Mouse (Mus musculus): ENCODE results near the gene Plvap.

Gene Plvap

GRCm38 (mm10) chr8:71487691-71488445, 23.7 kb downstream of the Plvap start, which contains the start of gene Gtpbp3:
Gtpbp3 (plus strand) TSS chr8:71488103.
- peak in 1 of 2 experiments; percentile 74 for DNase-seq (ENCODE audit: low spot score in 2 of 2)

- no peak for DNase-seq (ENCODE audit: low spot score in 2 of 2)
These were observed 25.4 kb downstream of the Plvap start for GRCm38 (mm10) chr8:71486136-71486529.

DNA sequence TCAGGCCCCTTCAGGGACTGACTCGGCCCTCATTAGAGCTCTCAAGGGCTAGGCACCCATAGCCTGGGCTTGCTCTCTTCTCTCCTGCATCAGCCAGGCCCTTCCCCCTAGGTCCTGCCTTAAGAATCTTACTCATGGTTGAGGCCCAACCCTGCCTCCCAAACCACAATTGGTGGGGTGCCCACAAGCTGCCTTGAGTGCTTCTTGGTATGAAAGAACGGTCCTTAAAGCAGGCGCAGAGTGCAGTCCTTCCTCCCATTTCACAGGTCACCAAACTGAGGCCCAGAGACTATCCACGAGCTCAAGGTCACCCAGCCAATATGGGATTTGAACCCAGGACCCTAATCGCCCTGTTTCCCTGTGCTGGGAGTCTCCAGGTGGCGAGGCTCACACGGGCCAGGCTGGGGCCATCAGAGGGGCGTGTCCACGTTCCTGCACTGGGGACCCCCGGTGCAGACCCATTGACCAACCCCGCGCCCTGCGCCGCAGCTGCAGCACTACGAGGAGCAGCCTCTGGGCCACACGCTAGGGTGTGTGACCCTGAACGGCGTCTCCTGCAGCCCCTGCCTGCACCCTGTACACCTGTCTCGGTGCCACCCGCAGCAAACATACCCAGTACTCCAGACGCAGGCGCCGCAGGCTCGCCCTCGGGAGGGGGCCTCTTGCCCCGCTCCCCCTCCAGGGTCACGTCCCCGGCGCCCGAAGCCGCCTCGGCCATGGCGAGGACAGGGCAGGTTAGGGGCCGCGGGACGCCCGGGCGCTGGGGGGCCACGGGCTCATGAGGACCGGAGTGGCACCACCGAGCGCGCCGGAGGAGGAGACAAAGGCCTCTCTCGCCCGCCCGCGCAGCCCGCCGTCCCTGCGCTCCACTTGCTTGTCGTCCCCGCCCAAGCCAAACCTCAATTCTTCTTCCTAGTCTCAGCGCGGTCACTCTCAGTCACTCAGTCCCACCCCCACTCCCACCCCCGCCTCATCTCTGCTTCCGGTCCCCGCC, 26.1 kb downstream of the Plvap start, which contains the start of gene Ano8:
Gene Ano8 (minus strand): TSS at position 822 of the 994 bp plus-strand sequence.
- DNase-seq (ENCODE audit: low spot score in 2 of 2), result peak; percentile 76 to 85

DNA sequence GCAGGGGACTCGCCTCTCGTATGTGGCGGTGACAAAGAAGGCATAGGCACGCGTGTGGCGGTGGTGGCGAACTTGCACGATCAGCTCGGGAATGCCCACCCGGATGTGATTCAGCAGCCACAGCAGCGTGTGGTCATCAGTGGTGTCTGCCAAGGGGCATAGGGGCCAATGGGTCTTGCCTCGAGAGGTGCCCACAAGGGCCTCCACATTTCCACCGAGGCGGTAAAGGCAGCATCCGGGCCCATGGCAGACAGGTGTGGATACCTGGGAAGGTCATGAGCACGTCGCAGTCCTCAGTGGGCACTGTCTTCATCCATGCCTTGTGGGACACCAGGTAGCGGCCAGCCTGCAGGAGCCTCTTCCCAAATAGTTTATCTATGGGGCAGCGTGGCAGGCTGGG, 26.8 kb downstream of the Plvap start:
- no peak for DNase-seq (ENCODE audit: low spot score in 2 of 2)

DNA sequence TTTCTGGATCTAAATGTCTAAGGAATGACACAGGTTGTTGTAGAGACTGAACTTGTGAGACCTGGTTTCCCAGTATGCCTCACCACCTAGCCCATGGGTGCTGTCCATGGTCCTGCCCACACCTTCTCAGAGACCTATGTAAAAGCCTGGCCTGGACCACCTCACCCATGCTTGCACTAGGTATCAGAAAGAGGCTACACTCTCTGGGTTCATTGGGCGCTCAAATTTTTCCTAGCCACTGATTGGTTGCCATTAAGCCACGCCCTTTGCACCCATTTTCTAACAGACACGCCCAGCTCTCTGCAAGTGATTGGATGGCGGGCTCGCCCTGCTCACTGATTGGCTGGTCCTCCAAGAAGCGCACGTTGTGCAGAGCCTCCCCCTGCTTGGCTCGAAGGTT, 27.6 kb downstream of the Plvap start:
- no peak for DNase-seq (ENCODE audit: low spot score in 2 of 2)

- no peak for DNase-seq (ENCODE audit: low spot score in 2 of 2)
These were observed 32.6 kb downstream of the Plvap start for GRCm38 (mm10) chr8:71478943-71479342.

DNA sequence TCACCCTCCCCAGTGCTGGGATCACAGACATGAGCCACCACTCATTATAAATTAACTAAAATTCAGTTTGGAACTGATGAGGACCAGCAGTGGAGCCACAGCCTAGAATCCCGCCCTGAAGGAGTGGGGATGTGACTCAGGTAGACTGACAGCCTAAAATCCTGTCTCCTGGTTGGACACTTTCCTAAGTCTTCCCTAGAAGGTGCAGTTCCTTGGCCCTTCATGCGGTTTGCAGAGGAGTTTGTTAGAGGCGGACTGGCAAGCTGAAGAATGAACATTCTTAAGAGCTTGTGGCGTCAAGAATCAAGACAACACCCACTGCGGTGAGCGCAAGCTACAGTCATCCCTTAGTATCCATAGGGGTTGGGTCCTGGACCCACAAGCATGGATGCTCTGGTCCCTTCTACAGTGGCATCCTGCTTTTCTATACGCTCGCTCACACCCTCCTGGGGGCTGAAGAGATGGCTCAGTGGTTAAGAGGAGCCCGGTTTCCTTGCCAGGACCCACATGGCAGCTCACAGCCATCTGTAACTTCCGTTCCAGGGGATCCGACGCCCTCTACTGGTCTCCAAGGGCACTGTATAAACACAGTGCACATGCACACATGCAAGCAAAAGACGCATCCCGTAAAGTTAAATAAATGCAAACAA, 34.2 kb downstream of the Plvap start:
- no peak for DNase-seq (ENCODE audit: low spot score in 2 of 2)

DNA sequence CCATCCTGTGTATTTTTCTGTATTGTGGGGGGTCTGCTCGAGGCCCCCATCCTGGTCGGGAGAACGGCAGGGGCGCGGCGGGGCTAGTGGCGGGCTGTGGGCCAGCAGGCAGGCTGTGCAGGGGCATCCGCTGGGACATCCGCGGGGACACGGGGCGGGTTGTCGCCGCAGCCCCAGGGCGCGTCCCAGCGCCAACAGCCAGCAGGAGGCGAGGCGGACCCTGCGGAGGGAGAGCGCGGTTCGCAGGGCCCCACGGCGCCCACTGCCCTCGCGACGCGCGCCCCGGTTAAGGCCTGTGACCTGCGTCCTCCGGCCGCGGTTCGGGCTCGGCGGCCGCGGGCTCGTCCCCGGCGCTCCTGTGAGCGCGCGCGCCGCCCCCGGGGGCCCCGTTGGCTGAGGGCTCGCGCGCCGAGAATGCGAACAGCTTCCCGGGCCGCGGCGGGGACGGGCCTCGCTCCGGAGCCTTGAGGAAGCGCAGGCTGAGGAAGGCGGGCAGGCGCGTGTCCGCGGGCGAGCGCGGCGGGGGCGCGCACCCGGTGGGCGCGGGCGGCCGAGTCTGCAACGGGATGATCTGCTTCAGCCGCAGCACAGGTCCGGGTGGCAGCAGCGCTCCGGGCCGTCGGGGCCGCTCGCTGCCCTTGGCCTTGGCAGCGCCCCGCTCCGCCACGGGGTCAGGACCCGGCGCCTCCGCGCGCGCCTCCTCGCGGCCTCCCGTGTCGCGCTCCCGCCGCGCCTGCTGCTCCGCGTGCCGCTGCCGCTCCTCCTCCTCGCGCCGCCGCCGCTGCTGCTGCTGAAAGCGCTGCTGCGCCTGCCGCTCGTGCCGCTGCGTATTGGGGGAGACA, 35.2 kb downstream of the Plvap start:
- peak; percentile 77 to 84 for DNase-seq (ENCODE audit: low spot score in 2 of 2)

DNA sequence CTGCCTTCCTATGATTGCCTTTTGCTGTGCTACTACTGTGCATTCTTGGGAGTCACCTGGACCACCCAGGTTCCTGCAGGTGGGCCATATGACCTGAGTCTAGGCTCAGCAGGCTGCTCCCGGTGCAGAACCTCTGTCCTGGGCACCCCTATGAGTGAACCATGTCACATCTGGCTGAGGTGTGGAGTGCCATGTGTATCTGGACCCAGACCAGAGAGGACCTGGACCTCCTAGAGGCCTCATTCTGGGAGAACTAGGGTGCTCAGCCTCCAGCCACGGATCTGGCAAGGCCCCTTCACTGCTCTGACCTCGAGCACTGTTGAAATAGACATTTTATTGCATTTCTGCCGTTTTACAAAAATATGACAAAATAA, 35.9 kb downstream of the Plvap start:
- DNase-seq (ENCODE audit: low spot score in 2 of 2), result no peak

- DNase-seq (ENCODE audit: low spot score in 2 of 2), result no peak
These were observed 36.5 kb downstream of the Plvap start for GRCm38 (mm10) chr8:71474785-71475701.

- DNase-seq (ENCODE audit: low spot score in 2 of 2), result no peak
These were observed 37.2 kb downstream of the Plvap start for GRCm38 (mm10) chr8:71474344-71474743.

DNA sequence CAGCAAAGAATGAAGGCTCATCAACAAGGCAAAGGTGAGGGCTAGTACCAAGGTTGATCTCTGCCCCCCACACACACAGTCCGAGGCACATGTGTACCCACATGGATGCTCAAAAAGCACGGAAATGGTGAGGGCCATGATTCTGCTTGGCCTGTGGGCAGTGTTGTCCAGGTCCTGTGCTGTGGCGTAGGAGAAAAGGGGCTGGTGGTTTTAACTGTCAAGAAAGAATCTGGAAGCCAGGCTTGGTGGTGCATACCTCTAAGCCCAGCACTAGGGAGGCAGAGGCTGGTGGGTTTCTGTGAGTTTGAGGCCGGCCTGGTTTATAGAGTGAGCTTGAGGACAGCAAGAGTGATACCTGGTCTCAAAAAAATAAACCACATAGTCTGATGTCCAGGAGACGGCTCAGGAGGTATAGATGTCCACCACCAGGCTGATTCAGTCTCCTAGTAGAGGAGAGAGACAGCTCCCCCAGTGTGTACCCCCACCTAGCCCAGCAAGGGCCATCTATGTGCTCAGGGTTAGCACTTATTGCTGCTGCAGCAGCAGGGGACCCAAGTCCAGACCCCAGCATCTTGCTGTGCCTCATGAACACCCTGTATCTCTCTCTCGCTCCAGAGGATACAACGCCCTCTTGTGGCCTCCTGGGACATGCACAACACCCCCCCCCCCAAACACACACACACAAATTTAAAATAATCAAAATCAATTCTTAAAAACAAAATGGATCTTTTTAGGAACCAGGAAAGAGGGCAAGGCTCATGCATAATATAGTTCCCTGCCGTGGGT, 38.8 kb downstream of the Plvap start:
- no peak for DNase-seq (ENCODE audit: low spot score in 2 of 2)

DNA sequence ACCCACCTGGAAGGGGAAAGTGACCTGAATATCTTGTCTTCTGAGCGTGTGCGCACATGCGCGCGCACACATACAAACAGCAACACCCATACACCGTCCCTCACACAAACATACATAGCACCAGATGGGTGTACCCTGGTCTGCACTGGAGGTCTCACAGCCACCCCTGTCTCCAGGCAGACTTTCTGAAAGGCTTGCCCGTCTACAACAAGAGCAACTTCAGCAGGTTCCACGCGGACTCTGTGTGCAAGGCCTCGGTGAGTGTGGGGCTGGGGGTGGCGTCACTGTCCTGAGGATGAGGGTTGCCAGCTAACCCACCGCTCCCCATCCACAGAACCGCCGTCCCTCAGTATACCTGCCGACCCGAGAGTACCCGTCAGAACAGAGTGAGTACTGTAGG, 39.7 kb downstream of the Plvap start:
- DNase-seq (ENCODE audit: low spot score in 2 of 2), result peak in 1 of 2 experiments; percentile 12

GRCm38 (mm10) chr8:71470913-71471255, 40.7 kb downstream of the Plvap start:
- DNase-seq (ENCODE audit: low spot score in 2 of 2), result peak in 1 of 2 experiments; percentile 13

- DNase-seq (ENCODE audit: low spot score in 2 of 2), result peak in 1 of 2 experiments; percentile 9
These were observed 41.2 kb downstream of the Plvap start for GRCm38 (mm10) chr8:71470146-71470912.

GRCm38 (mm10) chr8:71469411-71469810, 42.1 kb downstream of the Plvap start:
- peak; percentile 70 to 81 for DNase-seq (ENCODE audit: low spot score in 2 of 2)

- DNase-seq (ENCODE audit: low spot score in 2 of 2), result peak; percentile 98
These were observed 42.6 kb downstream of the Plvap start, which contains the start of gene Dda1 for GRCm38 (mm10) chr8:71468916-71469315. Dda1 (plus strand) TSS chr8:71469199.

GRCm38 (mm10) chr8:71468001-71468400, 43.6 kb downstream of the Plvap start:
- peak in 1 of 2 experiments; percentile 6 for DNase-seq (ENCODE audit: low spot score in 2 of 2)

Measured in frontal cortex, postnatal 10 days (tissue).